Mouse (Mus musculus): ENCODE data around the gene Vmn2r22. TPM values are rescaled to one million over a fixed set of nuclear protein-coding genes. Genes with fewer than 3 reads are reported as not detected.
A peak's percentile ranks its signal among the peaks of the same experiment; 100 is the strongest.
"Not testable (repeated sequence)": the region's sequence is repeated elsewhere in the genome, so short reads cannot be mapped to it uniquely, and the experiment has no call there.

The Vmn2r22 gene
- polyA plus RNA-seq (2015; fragmentation: Nextera tagmentation; extraction: Ambion mirVana), result not detected in 2 replicates

- not testable (repeated sequence) for H3K27me3 ChIP-seq; ATAC-seq (ENCODE audit: low FRiP score); H3K9ac ChIP-seq; H3K27ac ChIP-seq; H3K4me3 ChIP-seq; H3K9me3 ChIP-seq; H3K36me3 ChIP-seq; H3K4me1 ChIP-seq (replicated peaks); H3K4me2 ChIP-seq
- 69% methylated on average over 3 of the region's 3 CpGs for WGBS
Measured at GRCm38 (mm10) chr6:123650625-123651024, at the start of gene Vmn2r22. Gene Vmn2r22, minus strand, starts transcription at chr6:123650725.

- no peak overlapping the region for H3K4me3 ChIP-seq
- peak; percentile 72 for ATAC-seq (ENCODE audit: low FRiP score)
- H3K27me3 ChIP-seq, result no peaks in the 10 kb centered on the region
- no peak overlapping the region for H3K27ac ChIP-seq
- peaks cover 8% of the 10 kb centered on the region; the same call in 1 of the 2 replicates for H3K4me1 ChIP-seq (replicated peaks)
- H3K4me2 ChIP-seq, result no peak overlapping the region
- H3K9me3 ChIP-seq, result no peaks in the 10 kb centered on the region
- no peaks in the 10 kb centered on the region for H3K36me3 ChIP-seq
- H3K9ac ChIP-seq, result no peak overlapping the region
Measured at GRCm38 (mm10) chr6:123697213-123697612, 46.7 kb upstream of the Vmn2r22 start.

GRCm38 (mm10) chr6:123696639-123697038 lies 46.1 kb upstream of the Vmn2r22 start:
- WGBS, result 16% methylated on average over 1 of the region's 1 CpGs
- not testable (repeated sequence) for ATAC-seq (ENCODE audit: low FRiP score); H3K27ac ChIP-seq; H3K27me3 ChIP-seq; H3K36me3 ChIP-seq; H3K9me3 ChIP-seq; H3K4me1 ChIP-seq (replicated peaks); H3K9ac ChIP-seq; H3K4me3 ChIP-seq; H3K4me2 ChIP-seq

GRCm38 (mm10) chr6:123657040-123657439 lies 6.5 kb upstream of the Vmn2r22 start:
- 66% methylated on average over 6 of the region's 6 CpGs for WGBS
- no peak overlapping the region for H3K4me2 ChIP-seq
- no peak overlapping the region for H3K4me3 ChIP-seq
- no peaks in the 10 kb centered on the region for H3K9me3 ChIP-seq
- no peaks in the 10 kb centered on the region for H3K4me1 ChIP-seq (replicated peaks)
- H3K9ac ChIP-seq, result no peak overlapping the region
- ATAC-seq (ENCODE audit: low FRiP score), result no peak
- no peaks in the 10 kb centered on the region for H3K27me3 ChIP-seq
- H3K27ac ChIP-seq, result no peak overlapping the region
- no peaks in the 10 kb centered on the region for H3K36me3 ChIP-seq

GRCm38 (mm10) chr6:123639394-123639793 lies 11.1 kb downstream of the Vmn2r22 start:
- ATAC-seq (ENCODE audit: low FRiP score); H3K9me3 ChIP-seq; H3K9ac ChIP-seq; H3K4me2 ChIP-seq; H3K27me3 ChIP-seq; H3K27ac ChIP-seq; H3K4me1 ChIP-seq (replicated peaks); H3K36me3 ChIP-seq; H3K4me3 ChIP-seq: not testable (repeated sequence)
- WGBS, result 85% methylated on average over 4 of the region's 4 CpGs

- WGBS, result no CpG with 5 or more reads among the region's 2 CpGs
- not testable (repeated sequence) for H3K9ac ChIP-seq; H3K27ac ChIP-seq; ATAC-seq (ENCODE audit: low FRiP score); H3K4me1 ChIP-seq (replicated peaks); H3K9me3 ChIP-seq; H3K27me3 ChIP-seq; H3K4me2 ChIP-seq; H3K4me3 ChIP-seq; H3K36me3 ChIP-seq
Measured at GRCm38 (mm10) chr6:123623784-123624183, 26.7 kb downstream of the Vmn2r22 start.

- H3K4me1 ChIP-seq (replicated peaks); H3K4me3 ChIP-seq; H3K36me3 ChIP-seq; H3K4me2 ChIP-seq; H3K27me3 ChIP-seq; H3K27ac ChIP-seq; ATAC-seq (ENCODE audit: low FRiP score); H3K9me3 ChIP-seq; H3K9ac ChIP-seq: not testable (repeated sequence)
- WGBS, result no CpG with 5 or more reads among the region's 5 CpGs
Measured at GRCm38 (mm10) chr6:123588368-123588767, 62.2 kb downstream of the Vmn2r22 start.

- H3K9ac ChIP-seq; H3K9me3 ChIP-seq; H3K4me3 ChIP-seq; H3K27ac ChIP-seq; ATAC-seq (ENCODE audit: low FRiP score); H3K4me2 ChIP-seq; H3K4me1 ChIP-seq (replicated peaks); H3K36me3 ChIP-seq; H3K27me3 ChIP-seq: not testable (repeated sequence)
- no CpG with 5 or more reads among the region's 2 CpGs for WGBS
Measured at GRCm38 (mm10) chr6:123587796-123588328, 62.7 kb downstream of the Vmn2r22 start.

GRCm38 (mm10) chr6:123583988-123584387 lies 66.5 kb downstream of the Vmn2r22 start:
- H3K9me3 ChIP-seq; H3K4me3 ChIP-seq; H3K9ac ChIP-seq; H3K4me1 ChIP-seq (replicated peaks); H3K4me2 ChIP-seq; H3K27me3 ChIP-seq; H3K36me3 ChIP-seq; H3K27ac ChIP-seq; ATAC-seq (ENCODE audit: low FRiP score): not testable (repeated sequence)
- no CpG with 5 or more reads among the region's 1 CpGs for WGBS

GRCm38 (mm10) chr6:123574698-123575097 lies 75.8 kb downstream of the Vmn2r22 start:
- WGBS, result no CpG with 5 or more reads among the region's 2 CpGs
- not testable (repeated sequence) for H3K36me3 ChIP-seq; H3K4me1 ChIP-seq (replicated peaks); H3K27ac ChIP-seq; H3K9ac ChIP-seq; ATAC-seq (ENCODE audit: low FRiP score); H3K4me2 ChIP-seq; H3K9me3 ChIP-seq; H3K4me3 ChIP-seq; H3K27me3 ChIP-seq

Other genes with a start within 250 kb of the Vmn2r22 start
- not detected in 2 replicates for gene Vmn2r20, start 232.6 kb downstream of the Vmn2r22 start, polyA plus RNA-seq (2015; fragmentation: Nextera tagmentation; extraction: Ambion mirVana)
- gene Vmn2r21, start 117.3 kb downstream of the Vmn2r22 start, polyA plus RNA-seq (2015; fragmentation: Nextera tagmentation; extraction: Ambion mirVana), result not detected in 2 replicates
- gene Vmn2r23, start 51.9 kb upstream of the Vmn2r22 start, polyA plus RNA-seq (2015; fragmentation: Nextera tagmentation; extraction: Ambion mirVana), result not detected in 2 replicates
- gene Vmn2r24, start 128.2 kb upstream of the Vmn2r22 start, polyA plus RNA-seq (2015; fragmentation: Nextera tagmentation; extraction: Ambion mirVana), result not detected in 2 replicates
- not detected in 2 replicates for gene Vmn2r25, start 202.7 kb upstream of the Vmn2r22 start, polyA plus RNA-seq (2015; fragmentation: Nextera tagmentation; extraction: Ambion mirVana)

All from hindbrain, embryonic 13.5 days (tissue).